Mouse (Mus musculus) liver, embryonic 11.5 days (tissue): ENCODE measurements around the gene Dpp7. TPM values are rescaled to one million over a fixed set of nuclear protein-coding genes. Genes with fewer than 3 reads are reported as not detected.
A peak's percentile ranks its signal among the peaks of the same experiment; 100 is the strongest.

Experiments used
- ATAC-seq: fragments of 200-750 bp; cut with Nextera tagmentation; replicated peaks from 2 replicates; pipeline ENCODE4 v1.8.0; 2017; ENCODE audit warnings: moderate number of reproducible peaks, mild to moderate bottlenecking, moderate TSS enrichment, moderate library complexity; ENCODE audit not compliant: low FRiP score
- DNase-seq: peaks from one replicate; pipeline ENCODE4 v3.0.0-alpha.2; 2017; ENCODE audit warnings: low spot score
- H3K27ac ChIP-seq: fragments of 300-500 bp; sonication (generic); 2 replicates; pipeline ENCODE4 v1.5.1; 2014; ENCODE audit warnings: mild to moderate bottlenecking, low read depth, low read length, control low read depth
- H3K27me3 ChIP-seq: fragments of 300-500 bp; sonication (generic); replicated peaks from 2 replicates; pipeline ENCODE4 v1.6.1; 2014; ENCODE audit warnings: low read length, mixed read lengths; ENCODE audit not compliant: control insufficient read depth, insufficient read depth
- H3K36me3 ChIP-seq: fragments of 300-500 bp; sonication (generic); 2 replicates; pipeline ENCODE4 v1.6.1; 2014; ENCODE audit warnings: mild to moderate bottlenecking, low read length, moderate library complexity, mixed read lengths; ENCODE audit not compliant: control insufficient read depth, insufficient read depth
- H3K4me1 ChIP-seq: fragments of 300-500 bp; sonication (generic); replicated peaks from 2 replicates; pipeline ENCODE4 v1.6.1; 2014; ENCODE audit warnings: low read length, mixed read lengths; ENCODE audit not compliant: control insufficient read depth, insufficient read depth
- H3K4me2 ChIP-seq: fragments of 300-500 bp; sonication (generic); 2 replicates; pipeline ENCODE4 v1.6.1; 2014; ENCODE audit warnings: mild to moderate bottlenecking, control low read depth, moderate library complexity
- H3K4me3 ChIP-seq: fragments of 300-500 bp; sonication (generic); 2 replicates; pipeline ENCODE4 v1.5.1; 2014; ENCODE audit warnings: low read depth, low read length, control low read depth
- H3K9ac ChIP-seq: fragments of 300-500 bp; sonication (generic); 2 replicates; pipeline ENCODE4 v1.6.1; 2014; ENCODE audit warnings: low read depth, low read length, control low read depth
- H3K9me3 ChIP-seq: fragments of 300-500 bp; sonication (generic); 2 replicates; pipeline ENCODE4 v1.6.1; 2016; ENCODE audit warnings: low read length, inconsistent platforms, mixed read lengths; ENCODE audit not compliant: control insufficient read depth
- WGBS: fragments of 180-500 bp; shearing (Covaris S2); extraction: QIAGEN DNeasy Blood & Tissue Kit; methylation state at CpG from one replicate; pipeline ENCODE4 v1.1.7; 2014; 5-methylcytosine and 5-hydroxymethylcytosine counted together
- polyA plus RNA-seq: library from polyadenylated mRNA; unstranded; fragments of >200 nt; fragmentation: Nextera tagmentation; extraction: Ambion mirVana; gene quantifications from 2 replicates; pipeline ENCODE4 v1.2.1, GENCODE M21; 2014

The Dpp7 gene
- polyA plus RNA-seq, 1 experiment from 2014 or later: 18.3 TPM

- 2% methylated on average over 42 of the region's 42 CpGs for WGBS
- H3K4me2 ChIP-seq: peak overlapping the region; percentile 78
- H3K9ac ChIP-seq: peak overlapping the region; percentile 75
- peaks cover 22% of the 10 kb centered on the region for H3K36me3 ChIP-seq
- ATAC-seq (peak; percentile 46; the same call in 1 of the 2 replicates), DNase-seq (peak; percentile 56)
- no peaks in the 10 kb centered on the region for H3K9me3 ChIP-seq
- peaks cover 34% of the 10 kb centered on the region for H3K4me1 ChIP-seq
- peak overlapping the region; percentile 71 for H3K4me3 ChIP-seq
- H3K27me3 ChIP-seq: 0 out of 2 replicates have a peak, but pooled peaks cover 2% of the 10 kb centered on the region
- peak overlapping the region; percentile 91 for H3K27ac ChIP-seq
Observed at GRCm38 (mm10) chr2:25372644-25373391, 16.7 kb upstream of the Dpp7 start.

GRCm38 (mm10) chr2:25371764-25372643 lies 15.8 kb upstream of the Dpp7 start, which contains the start of gene Sapcd2:
Sapcd2 (plus strand) TSS chr2:25372321.
- H3K27ac ChIP-seq: peak within 1 kb of the TSS; percentile 91
- H3K4me1 ChIP-seq: peaks cover 34% of the 10 kb centered on the region
- peaks cover 17% of the 10 kb centered on the region for H3K36me3 ChIP-seq
- ATAC-seq (peak; percentile 87), DNase-seq (peak; percentile 90)
- peak within 1 kb of the TSS; percentile 78 for H3K4me2 ChIP-seq
- WGBS: 1% methylated on average over 65 of the region's 65 CpGs
- H3K9me3 ChIP-seq: no peaks in the 10 kb centered on the region
- H3K4me3 ChIP-seq: peak within 1 kb of the TSS; percentile 71
- 0 out of 2 replicates have a peak, but pooled peaks cover 2% of the 10 kb centered on the region for H3K27me3 ChIP-seq
- H3K9ac ChIP-seq: peak within 1 kb of the TSS; percentile 75

GRCm38 (mm10) chr2:25369996-25370395 lies 13.8 kb upstream of the Dpp7 start:
- H3K36me3 ChIP-seq: peaks cover 6% of the 10 kb centered on the region; the same call in 1 of the 2 replicates
- DNase-seq (no peak), ATAC-seq (peak; percentile 80)
- H3K9me3 ChIP-seq: no peaks in the 10 kb centered on the region
- 0 out of 2 replicates have a peak overlapping the region, but pooled peaks have one; percentile 3 for H3K4me3 ChIP-seq
- peaks cover 37% of the 10 kb centered on the region for H3K4me1 ChIP-seq
- 46% methylated on average over 3 of the region's 3 CpGs for WGBS
- H3K9ac ChIP-seq: peak overlapping the region; percentile 46; the same call in 1 of the 2 replicates
- H3K4me2 ChIP-seq: peak overlapping the region; percentile 59
- peak overlapping the region; percentile 67 for H3K27ac ChIP-seq
- 0 out of 2 replicates have a peak, but pooled peaks cover 2% of the 10 kb centered on the region for H3K27me3 ChIP-seq

- H3K27me3 ChIP-seq: peaks cover 2% of the 10 kb centered on the region
- H3K27ac ChIP-seq: no peak within 1 kb of the TSS
- under 1% methylated on average over 54 of the region's 54 CpGs for WGBS
- H3K9ac ChIP-seq: peak within 1 kb of the TSS; percentile 74
- DNase-seq (peak; percentile 83), ATAC-seq (peak; percentile 76)
- H3K4me1 ChIP-seq: peaks cover 9% of the 10 kb centered on the region
- H3K4me3 ChIP-seq: peak within 1 kb of the TSS; percentile 77
- no peaks in the 10 kb centered on the region for H3K36me3 ChIP-seq
- H3K4me2 ChIP-seq: peak within 1 kb of the TSS; percentile 100
- no peaks in the 10 kb centered on the region for H3K9me3 ChIP-seq
Observed at GRCm38 (mm10) chr2:25365091-25365761, 9.1 kb upstream of the Dpp7 start, which contains the start of gene Uap1l1. Uap1l1 (minus strand) TSS chr2:25365682.

- no peak overlapping the region for H3K27ac ChIP-seq
- peaks cover 2% of the 10 kb centered on the region for H3K27me3 ChIP-seq
- peak overlapping the region; percentile 100 for H3K4me2 ChIP-seq
- H3K36me3 ChIP-seq: no peaks in the 10 kb centered on the region
- DNase-seq (no peak), ATAC-seq (peak; percentile 14; the same call in 1 of the 2 replicates)
- H3K9me3 ChIP-seq: no peaks in the 10 kb centered on the region
- peak overlapping the region; percentile 74 for H3K9ac ChIP-seq
- peaks cover 9% of the 10 kb centered on the region for H3K4me1 ChIP-seq
- WGBS: 25% methylated on average over 9 of the region's 9 CpGs
- H3K4me3 ChIP-seq: peak overlapping the region; percentile 77
Observed at GRCm38 (mm10) chr2:25364761-25365090, 8.6 kb upstream of the Dpp7 start.

- no peaks in the 10 kb centered on the region for H3K9me3 ChIP-seq
- no peak overlapping the region for H3K27ac ChIP-seq
- H3K36me3 ChIP-seq: no peaks in the 10 kb centered on the region
- no peak overlapping the region for H3K9ac ChIP-seq
- peak overlapping the region; percentile 100 for H3K4me2 ChIP-seq
- peaks cover 2% of the 10 kb centered on the region for H3K27me3 ChIP-seq
- no peak for ATAC-seq
- H3K4me1 ChIP-seq: peaks cover 6% of the 10 kb centered on the region
- 84% methylated on average over 4 of the region's 4 CpGs for WGBS
- DNase-seq: no peak
- H3K4me3 ChIP-seq: no peak overlapping the region
Observed at GRCm38 (mm10) chr2:25364313-25364712, 8.2 kb upstream of the Dpp7 start.

- Histone ChIP-seq H3K4me3 (no peak overlapping the region), H3K9me3 (no peaks in the 10 kb centered on the region), H3K4me2 (no peak overlapping the region), H3K4me1 (peaks cover 3% of the 10 kb centered on the region; the same call in 1 of the 2 replicates), H3K27me3 (peaks cover 2% of the 10 kb centered on the region), H3K36me3 (no peaks in the 10 kb centered on the region), H3K27ac (no peak overlapping the region), H3K9ac (no peak overlapping the region)
- 65% methylated on average over 13 of the region's 13 CpGs for WGBS
- DNase-seq: no peak
- ATAC-seq: no peak
Observed at GRCm38 (mm10) chr2:25363478-25364178, 7.5 kb upstream of the Dpp7 start.
